Comparison of ENCODE assay signal across 8 mouse cellular contexts in the genomic region with DNA sequence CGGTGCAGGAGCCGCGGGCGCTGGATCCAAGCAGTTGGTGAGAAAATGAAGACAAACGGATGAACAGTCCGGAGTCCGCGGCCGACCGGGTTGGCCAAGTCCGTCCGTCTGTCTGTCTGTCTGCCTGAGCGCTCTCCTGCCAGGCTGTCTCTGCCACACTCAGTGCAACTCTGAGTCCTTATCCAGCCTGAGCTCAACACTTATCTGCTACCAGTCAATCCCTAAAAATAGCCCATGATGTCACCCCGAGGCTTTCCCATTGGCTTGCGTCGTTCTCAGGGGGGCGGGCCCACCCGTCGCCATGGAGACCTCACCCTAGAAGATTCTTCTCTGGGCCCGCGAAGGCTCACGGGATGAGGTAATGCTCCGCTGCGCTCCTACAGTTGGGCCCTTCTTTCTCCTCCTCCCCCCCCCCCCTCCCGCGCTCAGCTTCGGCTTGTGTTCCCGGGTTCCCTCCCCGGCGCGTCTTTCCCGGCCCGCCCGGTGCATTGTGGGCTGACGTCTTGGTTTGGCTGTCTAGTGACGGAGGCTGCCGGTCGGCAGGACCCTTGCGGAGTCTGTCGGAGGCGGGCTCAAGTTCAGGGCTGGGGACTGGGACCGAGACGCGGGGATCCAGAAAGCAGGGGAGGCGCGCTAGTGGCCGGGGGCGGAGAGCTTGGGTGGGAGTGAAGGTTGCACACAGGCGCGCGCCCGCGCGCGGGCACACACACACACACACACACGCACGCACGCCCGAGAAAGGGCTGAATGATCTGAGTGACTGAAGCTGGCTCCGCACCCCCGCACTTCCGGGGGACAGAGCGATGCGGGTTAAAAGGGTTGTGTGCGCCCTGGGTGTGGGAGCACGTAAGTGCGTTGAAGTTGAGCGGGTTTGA. TPM values are rescaled to one million over a fixed set of nuclear protein-coding genes. Genes with fewer than 3 reads are reported as not detected.
A peak's percentile ranks its signal among the peaks of the same experiment; 100 is the strongest.
DNase-seq lines count a peak whose midpoint lies in the region; ATAC-seq lines count a peak whose summit lies in the region.

A gene (minus strand): TSS at position 198 of the 875 bp plus-strand sequence.

- peak; percentile 97 to 99 for DNase-seq in adrenal gland, adult 18-20 months (ENCODE audit: low spot score in 2 of 2)
- DNase-seq in embryo, embryonic 11 days, result peak; percentile 99
- DNase-seq in gastrocnemius, postnatal 25 days, result peak; percentile 99
- DNase-seq in intestine, embryonic 14.5 days (ENCODE audit: low spot score), result peak; percentile 99
- DNase-seq in left cerebral cortex, postnatal 14 days (ENCODE audit: low spot score in 2 of 2), result peak; percentile 100
- peak; percentile 99 for DNase-seq in mesoderm, embryonic 11.5 days (ENCODE audit: low read depth, low spot score)
- DNase-seq in right cerebral cortex, postnatal 36 days (ENCODE audit: low spot score in 2 of 2), result peak; percentile 100
- DNase-seq in yolk sac, embryonic 10.5 days (ENCODE audit: low spot score), result peak; percentile 99

- H3K36me3 ChIP-seq in intestine, embryonic 14.5 days (ENCODE audit: control insufficient read depth, insufficient read depth, low read length), result no peaks in the 10 kb centered on the region; the same call in 1 of the 2 replicates

- intact Hi-C loops in left cerebral cortex, postnatal 14 days (cut with DNase I), result loop anchor here (2.0 to 5.0 kb wide), 4 partner anchors 109 to 819 kb away; a partner anchor contains a TSS

- peak within 1 kb of the TSS; percentile 98 for H3K9ac ChIP-seq in intestine, embryonic 14.5 days (ENCODE audit: low read length)

- peak within 1 kb of the TSS; percentile 81 for H3K4me2 ChIP-seq in intestine, embryonic 14.5 days (ENCODE audit: low read length)

- H3K4me1 ChIP-seq in intestine, embryonic 14.5 days (replicated peaks; ENCODE audit: control insufficient read depth, insufficient read depth, low read length), result peaks cover 27% of the 10 kb centered on the region

- no peaks in the 10 kb centered on the region for H3K9me3 ChIP-seq in intestine, embryonic 14.5 days (ENCODE audit: control insufficient read depth, low read length)

- H3K27ac ChIP-seq in intestine, embryonic 14.5 days (ENCODE audit: low read depth), result peak within 1 kb of the TSS; percentile 100

- no peaks in the 10 kb centered on the region for H3K27me3 ChIP-seq in intestine, embryonic 14.5 days (replicated peaks; ENCODE audit: control insufficient read depth, insufficient read depth, low read length)

- H3K4me3 ChIP-seq in intestine, embryonic 14.5 days (ENCODE audit: low read depth, low read length), result peak within 1 kb of the TSS; percentile 95

- peak; percentile 93 for ATAC-seq in intestine, embryonic 14.5 days (replicated peaks; ENCODE audit: low FRiP score, low TSS enrichment, low read depth)

- under 1% methylated on average over 67 of the region's 68 CpGs for WGBS in intestine, embryonic 14.5 days

RNA-seq across cellular contexts. Expression of the gene that starts here (rescaled TPM):
- 100 to 1,000 TPM; 160 to 307 TPM for total RNA-seq in adrenal gland, adult 18-20 months (2021)
- total RNA-seq in gastrocnemius, postnatal 25 days (2021), result 10 to 100 TPM; 54.4 to 54.5 TPM
- polyA plus RNA-seq in intestine, embryonic 14.5 days (2014; fragmentation: Nextera tagmentation; extraction: Ambion mirVana), result 56.0 and 61.7 TPM in 2 replicates
- total RNA-seq in left cerebral cortex, postnatal 14 days (2021), result 10 to 100 TPM; 47.1 to 48.6 TPM

Comparison
In these comparisons a context has a peak if more than half of its experiments do, and no peak if none do; other contexts are left out.
1. Peak in every context shown above with its lines: DNase-seq, ATAC-seq, H3K4me3 ChIP-seq and H3K27ac ChIP-seq.